Mouse (Mus musculus) thymus, adult 2 months (tissue): ENCODE measurements around the gene Fut8. TPM values are rescaled to one million over a fixed set of nuclear protein-coding genes. Genes with fewer than 3 reads are reported as not detected.

Experiments used
- DNase-seq: peaks from one replicate; pipeline ENCODE4 v3.0.0; 2021
- H3K27ac ChIP-seq: fragments of 200-500 bp; 2 replicates; pipeline ENCODE4 v1.5.1; 2012; ENCODE audit warnings: low read length, control low read depth; ENCODE audit not compliant: control insufficient read depth, insufficient read depth
- H3K27me3 ChIP-seq: fragments of 200-500 bp; 2 replicates; pipeline ENCODE4 v1.6.1; 2012; ENCODE audit warnings: mild to moderate bottlenecking, low read length, moderate library complexity, mixed read lengths; ENCODE audit not compliant: control insufficient read depth, insufficient read depth
- H3K36me3 ChIP-seq: fragments of 200-500 bp; 2 replicates; pipeline ENCODE4 v1.6.1; 2012; ENCODE audit warnings: mild to moderate bottlenecking, low read length, moderate library complexity; ENCODE audit not compliant: control insufficient read depth, insufficient read depth
- H3K4me1 ChIP-seq: fragments of 200-500 bp; replicated peaks from 2 replicates; pipeline ENCODE4 v1.6.1; 2012; ENCODE audit warnings: low read length; ENCODE audit not compliant: control insufficient read depth, insufficient read depth
- H3K4me3 ChIP-seq: fragments of 200-500 bp; 2 replicates; pipeline ENCODE4 v1.5.1; 2012; ENCODE audit warnings: mild to moderate bottlenecking, low read length, control low read depth, moderate library complexity; ENCODE audit not compliant: control insufficient read depth, insufficient read depth
- CTCF ChIP-seq: fragments of 200-500 bp; IDR thresholded peaks from 2 replicates; pipeline ENCODE4 v1.5.1; 2012; ENCODE audit warnings: mild to moderate bottlenecking, control low read depth, low read length, moderate library complexity, borderline replicate concordance; ENCODE audit not compliant: control insufficient read depth, poor library complexity, insufficient read depth; ENCODE audit errors: extremely low read depth
- POLR2A ChIP-seq: fragments of 200-500 bp; IDR thresholded peaks from 2 replicates; pipeline ENCODE4 v1.6.1; 2012; ENCODE audit warnings: mild to moderate bottlenecking, low read length, control low read depth, moderate library complexity; ENCODE audit not compliant: control insufficient read depth, poor library complexity, insufficient read depth; ENCODE audit errors: extremely low read depth
- WGBS: fragments of 180-500 bp; shearing (Covaris S2); methylation state at CpG from one replicate; pipeline ENCODE4 v1.1.7; 2018; 5-methylcytosine and 5-hydroxymethylcytosine counted together
- polyA plus RNA-seq: library from polyadenylated mRNA; depleted of rRNA; stranded (reverse); fragments of >200 nt; gene quantifications from 2 replicates; pipeline ENCODE4 v1.2.3, GENCODE M21; 2012

Gene Fut8
- polyA plus RNA-seq, 1 experiment = 10.8 TPM

GRCm38 (mm10) chr12:77208056-77208455 lies 29.9 kb upstream of the Fut8 start:
- H3K27ac ChIP-seq = no peak overlapping the region
- no peak for TF ChIP-seq CTCF
- no peak for TF ChIP-seq POLR2A
- 66% methylated on average over 2 of the region's 2 CpGs for WGBS
- H3K4me3 ChIP-seq = no peak overlapping the region
- no peaks in the 10 kb centered on the region for H3K27me3 ChIP-seq
- DNase-seq = no peak
- no peaks in the 10 kb centered on the region for H3K36me3 ChIP-seq
- no peaks in the 10 kb centered on the region for H3K4me1 ChIP-seq

GRCm38 (mm10) chr12:77208576-77209180 lies 29.2 kb upstream of the Fut8 start:
- TF ChIP-seq POLR2A (no peak), CTCF (no peak)
- H3K27me3 ChIP-seq = no peaks in the 10 kb centered on the region
- H3K36me3 ChIP-seq = no peaks in the 10 kb centered on the region
- no peak overlapping the region for H3K4me3 ChIP-seq
- H3K27ac ChIP-seq = no peak overlapping the region
- no peak for DNase-seq
- 80% methylated on average over 5 of the region's 5 CpGs for WGBS
- H3K4me1 ChIP-seq = no peaks in the 10 kb centered on the region

- Histone ChIP-seq H3K36me3 (no peaks in the 10 kb centered on the region), H3K4me3 (no peak overlapping the region), H3K4me1 (no peaks in the 10 kb centered on the region; the same call in 1 of the 2 replicates), H3K27ac (no peak overlapping the region), H3K27me3 (no peaks in the 10 kb centered on the region)
- TF ChIP-seq CTCF = no peak
- no peak for TF ChIP-seq POLR2A
- WGBS = 63% methylated on average over 7 of the region's 7 CpGs
- no peak for DNase-seq
Observed at GRCm38 (mm10) chr12:77211695-77212208, 26.2 kb upstream of the Fut8 start.

- TF ChIP-seq POLR2A = no peak
- no peak for TF ChIP-seq CTCF
- H3K27me3 ChIP-seq = no peaks in the 10 kb centered on the region
- H3K4me1 ChIP-seq = no peaks in the 10 kb centered on the region; the same call in 1 of the 2 replicates
- no peaks in the 10 kb centered on the region for H3K36me3 ChIP-seq
- no peak overlapping the region for H3K27ac ChIP-seq
- DNase-seq = no peak
- 87% methylated on average over 6 of the region's 6 CpGs for WGBS
- no peak overlapping the region for H3K4me3 ChIP-seq
Observed at GRCm38 (mm10) chr12:77213896-77214564, 23.9 kb upstream of the Fut8 start.

- H3K36me3 ChIP-seq = no peaks in the 10 kb centered on the region
- 92% methylated on average over 3 of the region's 3 CpGs for WGBS
- no peaks in the 10 kb centered on the region for H3K27me3 ChIP-seq
- no peaks in the 10 kb centered on the region; the same call in 1 of the 2 replicates for H3K4me1 ChIP-seq
- no peak for DNase-seq
- TF ChIP-seq POLR2A = no peak
- TF ChIP-seq CTCF = no peak
- H3K4me3 ChIP-seq = no peak overlapping the region
- no peak overlapping the region for H3K27ac ChIP-seq
Observed at GRCm38 (mm10) chr12:77214565-77214909, 23.4 kb upstream of the Fut8 start.

- WGBS = 71% methylated on average over 11 of the region's 11 CpGs
- Histone ChIP-seq H3K4me3 (no peak overlapping the region), H3K27me3 (no peaks in the 10 kb centered on the region), H3K36me3 (no peaks in the 10 kb centered on the region), H3K4me1 (no peaks in the 10 kb centered on the region; the same call in 1 of the 2 replicates), H3K27ac (no peak overlapping the region)
- TF ChIP-seq CTCF (no peak), POLR2A (no peak)
- no peak for DNase-seq
Observed at GRCm38 (mm10) chr12:77216511-77217192, 21.3 kb upstream of the Fut8 start.
